Mouse (Mus musculus) cerebellum, postnatal 4 days (tissue): ENCODE measurements around the gene Fstl3.
A peak's percentile ranks its signal among the peaks of the same experiment; 100 is the strongest.

ENCODE experiments used
- DNase-seq, 2 experiments: peaks; one replicate each; pipeline ENCODE4 v3.0.0; 2022; ENCODE audit warnings: low spot score in 2 of 2, mixed read lengths in 1 of 2

The Fstl3 gene

GRCm38 (mm10) chr10:79811736-79812637 lies 34.9 kb downstream of the Fstl3 start:
- peak; percentile 84 to 92 for DNase-seq

GRCm38 (mm10) chr10:79814271-79814842 lies 37.3 kb downstream of the Fstl3 start:
- DNase-seq, result no peak

- no peak for DNase-seq
Observed at GRCm38 (mm10) chr10:79815671-79816494, 38.8 kb downstream of the Fstl3 start.

DNA sequence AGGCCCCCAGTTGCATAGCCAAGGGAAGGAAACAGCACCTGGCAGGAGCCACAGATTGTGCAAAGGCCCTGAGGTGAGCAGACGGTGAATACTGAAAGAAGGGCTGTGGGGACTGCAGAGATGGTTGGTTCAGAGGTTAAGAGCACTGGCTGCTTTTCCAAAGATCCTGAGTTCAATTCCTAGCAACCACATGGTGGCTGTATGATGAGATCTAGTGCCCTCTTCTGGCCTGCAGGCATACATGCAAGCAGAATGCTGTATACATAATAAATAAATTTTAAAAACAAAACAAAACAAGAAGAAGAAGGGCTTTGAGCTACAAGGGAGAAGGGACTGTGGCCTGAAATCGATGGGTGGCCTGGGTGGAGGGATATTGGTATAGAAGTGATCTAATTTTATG lies 40.0 kb downstream of the Fstl3 start:
- no peak for DNase-seq

DNA sequence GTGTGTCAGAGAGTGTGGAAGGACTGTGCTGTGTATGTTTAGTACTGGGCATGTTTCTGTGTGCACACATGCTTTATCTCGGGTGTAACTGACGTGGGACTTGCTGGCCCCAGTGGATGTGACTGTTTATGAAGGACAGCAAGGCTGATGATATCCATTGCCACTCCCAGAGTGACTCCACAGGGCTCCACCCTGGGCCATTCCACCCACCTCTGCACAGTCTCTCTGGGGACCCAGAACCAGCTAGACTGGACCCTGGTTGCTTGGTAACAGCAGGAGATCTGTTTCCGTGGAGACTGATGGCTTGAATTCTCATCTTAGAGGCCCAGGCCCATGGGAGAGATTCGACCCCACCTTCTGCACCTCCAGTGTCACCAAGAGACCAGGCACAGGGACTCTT lies 41.2 kb downstream of the Fstl3 start:
- no peak for DNase-seq

DNA sequence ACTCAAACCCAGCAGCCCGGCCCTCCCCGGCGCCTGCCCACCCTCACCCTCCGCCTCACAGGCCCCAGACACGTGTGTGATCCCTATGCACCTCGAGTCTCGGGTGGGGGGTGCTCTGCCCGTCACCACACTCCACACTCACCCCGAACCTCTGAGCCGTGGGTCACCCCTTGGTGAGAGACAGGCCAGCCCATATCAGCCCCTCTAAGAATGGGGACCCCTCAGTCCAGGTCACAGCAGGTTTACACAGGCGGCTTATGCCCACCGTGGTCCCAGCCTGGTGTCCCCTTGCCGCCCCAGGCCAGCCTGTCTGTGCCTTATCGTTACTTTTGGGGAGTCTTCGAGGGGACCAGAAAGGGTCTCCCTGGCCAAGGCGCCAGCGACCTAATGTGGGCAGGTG lies 42.5 kb downstream of the Fstl3 start:
- DNase-seq, result no peak

DNA sequence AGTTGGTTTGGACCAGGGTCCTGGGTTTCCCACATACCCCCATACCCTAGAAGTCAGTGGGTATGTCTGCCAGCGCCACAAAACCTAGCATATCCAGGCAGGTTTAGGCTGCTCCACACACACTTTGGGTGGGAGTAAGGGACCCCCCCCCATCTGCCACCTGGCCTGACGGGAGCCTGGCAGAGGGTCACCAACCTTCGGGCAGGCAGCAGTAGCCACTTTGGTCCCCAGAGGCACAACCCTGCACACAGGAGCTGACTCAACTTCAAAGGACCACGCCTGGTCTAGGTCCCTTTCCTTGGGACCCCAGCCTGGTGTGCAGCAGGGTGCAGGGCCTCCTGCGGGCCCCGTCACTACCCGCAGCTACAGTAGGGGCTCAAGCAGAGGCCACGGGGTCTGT lies 43.2 kb downstream of the Fstl3 start:
- no peak for DNase-seq

DNA sequence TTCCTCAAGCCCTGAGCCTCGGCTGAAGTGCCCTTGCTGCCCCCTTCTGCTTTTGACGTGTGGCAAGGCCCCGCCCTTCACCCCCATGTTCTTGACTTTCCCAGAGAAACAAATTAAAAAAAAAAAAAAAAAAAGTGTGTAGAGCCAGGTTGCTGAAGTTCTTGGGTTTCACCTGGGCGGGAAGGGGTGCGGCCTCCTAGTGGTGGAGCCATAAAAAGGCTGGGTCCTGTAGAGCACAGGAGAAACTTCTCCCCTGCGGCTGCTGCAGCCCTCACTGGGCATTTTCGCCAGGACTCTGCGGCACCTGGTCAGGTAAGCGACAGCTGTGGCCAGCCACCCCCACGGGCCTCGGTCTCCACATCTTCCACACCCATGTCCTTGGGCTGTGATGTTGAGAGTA lies 43.7 kb downstream of the Fstl3 start, which contains the start of gene Misp:
Gene Misp, plus strand, starts transcription at position 208 of the 400 bp plus-strand sequence.
- DNase-seq, result no peak

- no peak for DNase-seq
Observed at GRCm38 (mm10) chr10:79821731-79822130, 44.7 kb downstream of the Fstl3 start.

DNA sequence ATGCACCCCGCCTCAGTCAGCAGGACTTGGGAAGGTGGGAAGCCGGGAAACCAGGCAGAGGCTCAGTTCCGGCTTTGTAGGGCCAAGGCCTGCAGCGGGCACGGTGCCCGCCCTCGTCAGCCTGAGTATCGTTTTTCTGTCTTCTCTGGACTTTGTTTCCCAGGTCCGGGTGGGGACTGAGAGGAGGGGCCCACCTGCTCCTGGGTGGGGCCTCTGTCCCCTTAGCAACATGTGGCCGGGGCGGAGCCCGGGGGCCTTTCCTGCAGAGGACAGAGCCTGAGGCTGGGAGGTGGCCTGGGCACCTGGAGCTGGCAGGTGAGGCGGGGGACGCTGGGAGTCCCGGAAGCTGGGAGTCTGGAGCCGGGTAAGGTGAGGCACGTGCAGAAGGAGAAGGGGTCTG lies 45.3 kb downstream of the Fstl3 start:
- DNase-seq, result no peak

GRCm38 (mm10) chr10:79823011-79823410 lies 45.9 kb downstream of the Fstl3 start:
- no peak for DNase-seq

DNA sequence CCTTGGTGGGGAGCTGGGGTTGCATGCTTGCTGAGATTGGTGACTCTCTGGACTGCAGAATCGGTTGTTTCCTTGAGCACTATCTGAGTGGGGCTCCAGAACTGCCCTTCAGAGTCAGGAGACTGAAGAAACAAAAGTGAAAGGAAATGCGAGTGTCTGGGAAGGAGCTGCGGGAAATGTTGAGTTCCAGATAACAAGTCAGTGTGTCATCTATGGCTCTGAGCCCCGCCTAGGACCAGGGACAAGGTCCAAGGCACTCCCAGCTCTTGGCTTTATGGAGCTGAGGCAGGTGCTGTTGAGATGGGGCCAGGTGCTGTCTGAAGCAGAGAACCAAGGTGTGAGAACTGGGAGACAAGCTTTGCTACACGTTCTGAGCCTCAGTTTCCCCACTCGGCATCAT lies 47.3 kb downstream of the Fstl3 start:
- DNase-seq, result no peak

DNA sequence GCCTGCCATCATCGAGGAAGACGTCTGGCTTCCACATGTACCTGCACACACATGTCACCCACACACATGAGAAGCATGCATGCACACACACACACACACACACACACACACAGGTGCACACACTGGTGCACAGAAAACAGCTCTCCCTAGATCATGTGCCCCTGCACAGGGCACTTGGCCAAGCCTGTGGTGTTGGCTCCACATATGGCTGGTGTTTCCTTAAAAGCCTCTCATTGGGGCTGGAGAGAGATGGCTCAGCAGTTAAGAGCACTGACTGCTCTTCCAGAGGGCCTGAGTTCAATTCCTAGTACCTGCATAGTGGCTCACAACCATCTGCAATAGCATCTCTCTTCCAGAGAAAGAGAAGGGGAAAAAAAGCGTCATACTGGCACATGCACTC lies 54.5 kb downstream of the Fstl3 start:
- DNase-seq, result no peak
